Mouse (Mus musculus) CH12.LX (cell line): ENCODE measurements around the gene Txk.

ENCODE experiments used
- CHD1 ChIP-seq: IDR thresholded peaks from 2 replicates; pipeline ENCODE4 v1.6.1; 2012; ENCODE audit warnings: low read depth, low read length, improper control_type of control experiment, inconsistent platforms
- CTCF ChIP-seq, 2 experiments: IDR thresholded peaks in 1 of 2; conservative IDR thresholded peaks in 1 of 2; 2 replicates each; pipeline ENCODE4 v1.5.1; 2011 to 2012; ENCODE audit warnings: low read depth in 2 of 2, low read length in 2 of 2, improper control_type of control experiment in 1 of 2, inconsistent platforms in 1 of 2, mild to moderate bottlenecking in 1 of 2, moderate library complexity in 1 of 2
- ETS1 ChIP-seq: conservative IDR thresholded peaks from 2 replicates; pipeline ENCODE4 v1.6.1; 2012; ENCODE audit warnings: low read depth, mild to moderate bottlenecking, inconsistent platforms, low read length, improper control_type of control experiment, moderate library complexity
- JUN ChIP-seq: IDR thresholded peaks from 2 replicates; pipeline ENCODE4 v1.6.1; 2011; ENCODE audit warnings: low read depth, mild to moderate bottlenecking, low read length, improper control_type of control experiment, moderate library complexity; ENCODE audit not compliant: insufficient read depth
- MAFK ChIP-seq: IDR thresholded peaks from 2 replicates; pipeline ENCODE4 v1.6.1; 2011; ENCODE audit warnings: low read length, improper control_type of control experiment; ENCODE audit not compliant: insufficient replicate concordance
- NRF1 ChIP-seq: IDR thresholded peaks from 2 replicates; pipeline ENCODE4 v1.6.1; 2014; ENCODE audit warnings: low read depth, mild to moderate bottlenecking, inconsistent platforms, low read length, improper control_type of control experiment, moderate library complexity
- TBP ChIP-seq: conservative IDR thresholded peaks from 2 replicates; pipeline ENCODE4 v1.6.1; 2011; ENCODE audit warnings: low read depth, low read length, improper control_type of control experiment
- UBTF ChIP-seq: IDR thresholded peaks from 2 replicates; pipeline ENCODE4 v1.6.1; 2012; ENCODE audit warnings: low read depth, mild to moderate bottlenecking, inconsistent platforms, low read length, improper control_type of control experiment, moderate library complexity
- USF2 ChIP-seq: conservative IDR thresholded peaks from 2 replicates; pipeline ENCODE4 v1.6.1; 2011; ENCODE audit warnings: low read depth, low read length, improper control_type of control experiment

- TF ChIP-seq JUN, result no peak
- no peak for TF ChIP-seq TBP
- TF ChIP-seq ETS1, result no peak
- no peak for TF ChIP-seq CTCF (conservative IDR thresholded peaks at IDR 0.05 in 1 of 2, IDR thresholded peaks at IDR 0.05 in 1 of 2; ENCODE audit: low read depth in 2 of 2, low read length in 2 of 2)
- TF ChIP-seq MAFK, result no peak
- TF ChIP-seq CHD1, result no peak
- TF ChIP-seq UBTF, result no peak
- TF ChIP-seq USF2, result no peak
- no peak for TF ChIP-seq NRF1
Measured at GRCm38 (mm10) chr5:72696491-72696890, 56.1 kb downstream of the Txk start.
